Mouse (Mus musculus) embryonic fibroblast, embryonic 13.5 days (primary cell): ENCODE results near the gene Egr2.

ENCODE experiments used
- CTCF ChIP-seq: IDR thresholded peaks from 2 replicates; pipeline ENCODE4 v1.5.1; 2011; ENCODE audit warnings: mild to moderate bottlenecking, control low read depth, low read length, moderate library complexity, borderline replicate concordance; ENCODE audit not compliant: insufficient read depth
- POLR2A ChIP-seq: IDR thresholded peaks from 2 replicates; pipeline ENCODE4 v1.6.1; 2011; ENCODE audit warnings: low read depth, mild to moderate bottlenecking, control low read depth, low read length, moderate library complexity

DNA sequence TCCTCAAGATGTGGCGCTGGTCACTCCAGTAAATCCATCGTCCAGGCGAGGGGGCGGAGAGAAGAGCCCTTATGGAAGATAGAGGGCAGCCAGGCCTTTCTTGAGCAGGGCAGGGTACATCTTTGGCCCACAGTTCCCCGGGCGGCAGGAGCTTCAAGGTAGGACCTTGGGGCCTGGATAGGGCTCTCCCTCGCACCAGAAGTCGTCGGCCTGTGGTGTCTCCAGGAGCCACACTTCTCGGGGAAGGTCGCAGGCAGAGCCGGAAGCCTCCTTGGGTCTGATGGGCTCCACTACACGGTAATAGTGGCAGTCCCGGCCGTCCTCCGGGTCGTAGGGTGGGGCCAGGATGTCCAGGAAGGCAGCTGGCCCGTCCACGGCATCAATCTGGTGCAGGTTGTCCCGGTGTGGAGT is 12.6 kb downstream of the Egr2 start:
- TF ChIP-seq CTCF, result no peak
- TF ChIP-seq POLR2A, result 0 out of 2 replicates have a peak, but pooled peaks have one; percentile 18
